Mouse (Mus musculus): ENCODE data around the gene Tcp11. TPM values are rescaled to one million over a fixed set of nuclear protein-coding genes. Genes with fewer than 3 reads are reported as not detected.

Gene Tcp11
- polyA plus RNA-seq, 1 experiment from 2014 or later = 0.49 TPM

DNA sequence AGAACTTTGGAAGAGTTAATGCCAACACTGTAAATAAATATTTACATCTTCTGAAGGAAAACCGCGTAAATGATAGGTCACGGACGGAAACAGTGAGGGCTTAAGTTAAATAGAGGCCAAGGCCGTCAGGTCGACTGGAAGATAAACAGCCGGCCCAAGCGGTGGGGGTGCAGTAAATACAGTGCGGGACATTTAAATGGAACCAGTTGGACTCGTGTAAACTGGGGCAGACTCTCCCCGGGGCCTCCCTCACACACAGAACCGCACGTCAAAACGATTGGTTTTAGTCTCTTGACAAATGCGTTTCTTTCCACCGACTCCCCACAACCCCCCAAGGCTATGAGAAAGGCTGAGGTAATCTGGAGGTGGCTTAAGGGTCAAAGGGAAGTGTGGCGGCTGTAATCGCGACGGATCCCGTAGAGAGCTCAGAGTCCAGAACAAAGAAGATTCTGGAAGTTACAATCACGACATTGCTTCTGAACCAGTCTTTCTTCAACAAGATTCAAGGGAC, 4.0 kb upstream of the Tcp11 start:
- WGBS = 34% methylated on average over 22 of the region's 22 CpGs
- no peak overlapping the region for H3K27ac ChIP-seq (replicated peaks)
- H3K4me2 ChIP-seq = peak overlapping the region; percentile 64; the same call in 1 of the 2 replicates

GRCm38 (mm10) chr17:28082863-28083262, 2.4 kb upstream of the Tcp11 start:
- Histone ChIP-seq H3K27me3 (replicated peaks) (peaks cover 32% of the 10 kb centered on the region), H3K4me2 (no peak overlapping the region), H3K27ac (replicated peaks) (no peak overlapping the region), H3K36me3 (no peaks in the 10 kb centered on the region), H3K9me3 (no peaks in the 10 kb centered on the region), H3K4me1 (peaks cover 26% of the 10 kb centered on the region), H3K9ac (no peak overlapping the region), H3K4me3 (no peak overlapping the region)
- WGBS = 35% methylated on average over 13 of the region's 13 CpGs
- ATAC-seq (ENCODE audit: extremely low read depth, insufficient number of reproducible peaks, low FRiP score, low TSS enrichment) = no peak

More for the DNA sequence above, 4.0 kb upstream of the Tcp11 start:
- no peak for ATAC-seq (ENCODE audit: extremely low read depth, insufficient number of reproducible peaks, low FRiP score, low TSS enrichment)
- Histone ChIP-seq H3K9ac (peak overlapping the region; percentile 58; the same call in 1 of the 2 replicates), H3K4me1 (peaks cover 29% of the 10 kb centered on the region), H3K4me3 (no peak overlapping the region), H3K27me3 (replicated peaks) (peaks cover 24% of the 10 kb centered on the region), H3K36me3 (no peaks in the 10 kb centered on the region), H3K9me3 (no peaks in the 10 kb centered on the region)

DNA sequence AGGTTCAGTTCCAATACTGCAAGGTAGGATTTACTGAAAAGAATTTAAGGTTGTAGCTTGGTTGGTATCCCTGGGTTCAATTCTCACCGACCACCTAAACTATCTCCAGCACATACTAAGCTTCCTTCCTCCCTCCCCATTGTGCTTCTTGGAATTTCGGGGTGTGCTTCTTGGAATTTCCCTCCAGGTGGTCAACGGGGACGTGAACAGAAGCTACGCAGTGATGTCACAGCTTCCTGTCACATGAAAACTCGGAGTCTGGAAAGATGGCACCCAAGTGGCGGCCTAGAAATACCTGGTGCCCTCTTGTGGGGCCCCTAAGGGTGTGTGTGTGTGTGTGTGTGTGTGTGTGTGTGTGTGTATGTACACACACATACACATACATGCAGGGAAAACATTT, 1.4 kb upstream of the Tcp11 start:
- Histone ChIP-seq H3K27ac (replicated peaks) (no peak overlapping the region), H3K27me3 (replicated peaks) (peaks cover 37% of the 10 kb centered on the region), H3K4me3 (no peak overlapping the region), H3K36me3 (no peaks in the 10 kb centered on the region), H3K9me3 (no peaks in the 10 kb centered on the region), H3K4me1 (peaks cover 17% of the 10 kb centered on the region), H3K9ac (no peak overlapping the region), H3K4me2 (no peak overlapping the region)
- no peak for ATAC-seq (ENCODE audit: extremely low read depth, insufficient number of reproducible peaks, low FRiP score, low TSS enrichment)
- 90% methylated on average over 7 of the region's 7 CpGs for WGBS

- no peak overlapping the region for H3K4me3 ChIP-seq
- 50% methylated on average over 9 of the region's 9 CpGs for WGBS
- no peak overlapping the region for H3K9ac ChIP-seq
- no peaks in the 10 kb centered on the region for H3K36me3 ChIP-seq
- no peak overlapping the region for H3K27ac ChIP-seq (replicated peaks)
- H3K4me2 ChIP-seq = no peak overlapping the region
- ATAC-seq (ENCODE audit: extremely low read depth, insufficient number of reproducible peaks, low FRiP score, low TSS enrichment) = no peak
- H3K4me1 ChIP-seq = peaks cover 17% of the 10 kb centered on the region
- H3K9me3 ChIP-seq = no peaks in the 10 kb centered on the region
- H3K27me3 ChIP-seq (replicated peaks) = peaks cover 41% of the 10 kb centered on the region
Measured at GRCm38 (mm10) chr17:28081385-28081784, 946 bp upstream of the Tcp11 start.

DNA sequence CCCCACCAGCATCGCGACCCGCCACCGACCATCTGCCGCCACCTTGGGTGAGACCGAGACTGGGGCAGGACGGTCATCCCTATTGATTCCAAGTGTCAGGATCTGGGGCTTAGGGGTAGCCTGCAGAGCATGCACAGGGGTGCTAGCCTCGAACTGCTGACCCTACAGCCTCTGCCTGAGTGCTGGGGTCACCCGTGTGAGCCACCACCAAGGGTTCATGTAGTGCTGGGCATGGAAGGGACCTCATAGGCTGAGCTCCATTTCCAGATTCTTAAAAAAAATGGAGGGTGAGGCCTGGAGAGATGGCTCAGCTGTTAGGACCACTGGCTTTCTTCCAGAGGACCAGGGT, 352 bp upstream of the Tcp11 start:
- 13% methylated on average over 9 of the region's 9 CpGs for WGBS
- H3K9ac ChIP-seq = peak overlapping the region; percentile 50; the same call in 1 of the 2 replicates
- no peak for ATAC-seq (ENCODE audit: extremely low read depth, insufficient number of reproducible peaks, low FRiP score, low TSS enrichment)

DNA sequence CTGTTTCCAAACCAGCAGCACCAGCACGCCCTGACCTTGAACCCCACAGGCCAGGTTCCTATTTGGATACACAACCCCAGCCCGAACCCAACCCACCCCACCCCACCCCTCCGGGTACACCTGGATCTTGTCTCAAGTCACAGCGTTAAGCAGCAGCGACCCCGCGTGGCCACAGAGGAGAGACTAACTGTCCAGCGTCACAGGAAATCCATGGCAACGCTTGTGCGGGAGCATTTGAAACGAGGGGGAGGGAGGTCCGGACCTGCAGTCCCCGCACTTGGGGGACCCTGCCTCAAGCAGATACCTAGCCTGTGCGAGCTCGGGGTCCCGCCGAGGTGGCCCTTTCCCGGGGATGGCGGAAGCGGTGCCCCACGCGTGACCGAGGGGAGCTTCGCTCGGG, 821 bp downstream of the Tcp11 start:
- Histone ChIP-seq H3K4me1 (peaks cover 12% of the 10 kb centered on the region; the same call in 1 of the 2 replicates), H3K27me3 (replicated peaks) (peaks cover 43% of the 10 kb centered on the region), H3K9me3 (no peaks in the 10 kb centered on the region), H3K36me3 (no peaks in the 10 kb centered on the region), H3K9ac (peak overlapping the region; percentile 80), H3K4me2 (peak overlapping the region; percentile 100), H3K27ac (replicated peaks) (no peak overlapping the region), H3K4me3 (peak overlapping the region; percentile 72)
- WGBS = under 1% methylated on average over 25 of the region's 25 CpGs
- peak; percentile 45; the same call in 1 of the 2 replicates for ATAC-seq (ENCODE audit: extremely low read depth, insufficient number of reproducible peaks, low FRiP score, low TSS enrichment)

More for the DNA sequence above, 352 bp upstream of the Tcp11 start:
- peaks cover 44% of the 10 kb centered on the region for H3K27me3 ChIP-seq (replicated peaks)
- peak overlapping the region; percentile 72 for H3K4me3 ChIP-seq
- H3K36me3 ChIP-seq = no peaks in the 10 kb centered on the region
- peak overlapping the region; percentile 100 for H3K4me2 ChIP-seq
- peaks cover 17% of the 10 kb centered on the region for H3K4me1 ChIP-seq
- H3K9me3 ChIP-seq = no peaks in the 10 kb centered on the region
- H3K27ac ChIP-seq (replicated peaks) = no peak overlapping the region

DNA sequence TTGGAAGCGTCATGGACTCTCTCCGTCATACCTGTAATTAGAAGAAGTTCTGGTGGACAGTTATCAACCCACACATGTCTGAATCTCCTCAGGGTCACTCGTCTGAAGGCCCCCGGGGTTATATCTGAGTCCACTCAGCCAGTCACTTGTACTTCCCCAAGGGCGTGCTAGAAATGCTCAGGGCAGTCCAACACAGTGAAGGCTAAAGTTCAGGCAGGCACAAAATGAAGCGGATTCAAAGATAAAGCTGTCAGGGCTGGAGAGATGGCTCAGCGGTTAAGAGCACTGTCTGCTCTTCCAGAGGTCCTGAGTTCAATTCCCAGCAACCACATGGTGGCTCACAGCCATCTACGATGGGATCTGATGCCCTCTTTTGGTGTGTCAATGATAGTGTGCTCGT, 2.4 kb downstream of the Tcp11 start:
- no peak overlapping the region for H3K27ac ChIP-seq (replicated peaks)
- no peak overlapping the region for H3K9ac ChIP-seq
- no peak overlapping the region for H3K4me3 ChIP-seq
- no peak for ATAC-seq (ENCODE audit: extremely low read depth, insufficient number of reproducible peaks, low FRiP score, low TSS enrichment)
- peaks cover 28% of the 10 kb centered on the region for H3K27me3 ChIP-seq (replicated peaks)
- peaks cover 5% of the 10 kb centered on the region; the same call in 1 of the 2 replicates for H3K9me3 ChIP-seq
- H3K36me3 ChIP-seq = no peaks in the 10 kb centered on the region
- WGBS = 66% methylated on average over 9 of the region's 9 CpGs
- peaks cover 12% of the 10 kb centered on the region; the same call in 1 of the 2 replicates for H3K4me1 ChIP-seq
- H3K4me2 ChIP-seq = no peak overlapping the region

DNA sequence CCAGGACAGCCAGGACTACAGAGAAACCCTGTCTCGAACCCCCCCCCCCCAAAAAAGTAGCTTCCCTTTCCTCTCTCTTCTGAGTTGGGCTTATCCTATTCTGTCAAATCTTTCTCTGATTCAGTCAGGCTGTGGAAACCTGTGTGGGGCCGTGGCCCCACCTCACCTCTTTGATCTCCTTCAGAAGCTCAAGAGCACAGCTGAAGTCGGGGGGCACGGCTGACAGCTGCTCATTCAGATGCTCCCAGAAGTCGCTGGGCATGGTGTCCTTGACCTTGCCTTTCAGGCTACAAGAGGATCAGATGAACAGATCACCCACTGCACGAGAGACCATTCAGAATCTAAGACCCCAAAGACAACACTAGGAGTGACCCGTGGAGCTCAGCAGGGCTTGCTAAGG, 6.0 kb downstream of the Tcp11 start:
- Histone ChIP-seq H3K4me1 (0 out of 2 replicates have a peak, but pooled peaks cover 1% of the 10 kb centered on the region), H3K27ac (replicated peaks) (no peak overlapping the region), H3K36me3 (no peaks in the 10 kb centered on the region), H3K9ac (no peak overlapping the region), H3K4me2 (no peak overlapping the region), H3K27me3 (replicated peaks) (peaks cover 38% of the 10 kb centered on the region), H3K9me3 (peaks cover 11% of the 10 kb centered on the region; the same call in 1 of the 2 replicates), H3K4me3 (no peak overlapping the region)
- no peak for ATAC-seq (ENCODE audit: extremely low read depth, insufficient number of reproducible peaks, low FRiP score, low TSS enrichment)
- WGBS = 60% methylated on average over 7 of the region's 7 CpGs

GRCm38 (mm10) chr17:28072730-28073129, 7.7 kb downstream of the Tcp11 start:
- no peak for ATAC-seq (ENCODE audit: extremely low read depth, insufficient number of reproducible peaks, low FRiP score, low TSS enrichment)
- Histone ChIP-seq H3K27me3 (replicated peaks) (peaks cover 45% of the 10 kb centered on the region), H3K9me3 (peaks cover 11% of the 10 kb centered on the region; the same call in 1 of the 2 replicates), H3K4me1 (0 out of 2 replicates have a peak, but pooled peaks cover 4% of the 10 kb centered on the region), H3K4me3 (no peak overlapping the region), H3K27ac (replicated peaks) (no peak overlapping the region), H3K4me2 (no peak overlapping the region), H3K9ac (no peak overlapping the region), H3K36me3 (no peaks in the 10 kb centered on the region)
- 67% methylated on average over 2 of the region's 2 CpGs for WGBS

DNA sequence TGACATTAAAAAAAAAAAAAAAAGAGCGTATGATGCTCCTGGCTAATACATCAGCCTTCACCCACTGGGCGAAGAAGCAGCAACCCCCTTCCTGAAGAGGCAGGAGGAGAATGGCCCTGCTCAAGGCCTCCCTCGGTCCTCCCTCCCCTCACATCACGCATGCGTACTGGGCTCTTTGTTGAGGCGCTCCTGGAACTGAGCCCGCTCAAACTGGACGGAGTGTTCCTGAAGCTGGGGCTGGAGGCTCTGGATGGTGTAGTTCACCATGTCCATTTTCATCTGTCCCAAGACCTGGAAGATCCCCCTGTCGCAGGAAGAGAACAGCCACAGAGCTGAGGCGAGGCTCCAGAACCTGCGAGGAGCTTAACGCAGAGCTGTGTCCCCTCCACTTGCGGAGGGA, 10.2 kb downstream of the Tcp11 start:
- Histone ChIP-seq H3K36me3 (no peaks in the 10 kb centered on the region), H3K9ac (no peak overlapping the region), H3K4me1 (0 out of 2 replicates have a peak, but pooled peaks cover 4% of the 10 kb centered on the region), H3K27me3 (replicated peaks) (peaks cover 33% of the 10 kb centered on the region), H3K4me3 (no peak overlapping the region), H3K9me3 (peaks cover 11% of the 10 kb centered on the region; the same call in 1 of the 2 replicates), H3K4me2 (no peak overlapping the region), H3K27ac (replicated peaks) (no peak overlapping the region)
- WGBS = 80% methylated on average over 13 of the region's 13 CpGs
- no peak for ATAC-seq (ENCODE audit: extremely low read depth, insufficient number of reproducible peaks, low FRiP score, low TSS enrichment)

GRCm38 (mm10) chr17:28069446-28069845, 11.0 kb downstream of the Tcp11 start:
- H3K9me3 ChIP-seq = peaks cover 11% of the 10 kb centered on the region; the same call in 1 of the 2 replicates
- no peak overlapping the region for H3K27ac ChIP-seq (replicated peaks)
- H3K9ac ChIP-seq = 0 out of 2 replicates have a peak overlapping the region, but pooled peaks have one; percentile 37
- H3K27me3 ChIP-seq (replicated peaks) = peaks cover 33% of the 10 kb centered on the region
- no peak overlapping the region for H3K4me3 ChIP-seq
- WGBS = 20% methylated on average over 12 of the region's 12 CpGs
- ATAC-seq (ENCODE audit: extremely low read depth, insufficient number of reproducible peaks, low FRiP score, low TSS enrichment) = no peak; the same call in 1 of the 2 replicates
- H3K36me3 ChIP-seq = no peaks in the 10 kb centered on the region
- H3K4me1 ChIP-seq = 0 out of 2 replicates have a peak, but pooled peaks cover 4% of the 10 kb centered on the region
- no peak overlapping the region for H3K4me2 ChIP-seq

- no peak overlapping the region for H3K27ac ChIP-seq (replicated peaks)
- no peak for ATAC-seq (ENCODE audit: extremely low read depth, insufficient number of reproducible peaks, low FRiP score, low TSS enrichment)
- no peak overlapping the region for H3K4me2 ChIP-seq
- no peak overlapping the region for H3K9ac ChIP-seq
- H3K27me3 ChIP-seq (replicated peaks) = peaks cover 33% of the 10 kb centered on the region
- peaks cover 7% of the 10 kb centered on the region for H3K36me3 ChIP-seq
- H3K4me1 ChIP-seq = 0 out of 2 replicates have a peak, but pooled peaks cover 10% of the 10 kb centered on the region
- no peaks in the 10 kb centered on the region for H3K9me3 ChIP-seq
- H3K4me3 ChIP-seq = no peak overlapping the region
- WGBS = 67% methylated on average over 4 of the region's 4 CpGs
Measured at GRCm38 (mm10) chr17:28067303-28067702, 13.1 kb downstream of the Tcp11 start.
